Mouse (Mus musculus): ENCODE results near the gene Nelfcd. TPM values are rescaled to one million over a fixed set of nuclear protein-coding genes. Genes with fewer than 3 reads are reported as not detected.

Nelfcd gene
- polyA plus RNA-seq, 1 experiment = 77.4 TPM

GRCm38 (mm10) chr2:174428076-174428835 lies 12.7 kb downstream of the Nelfcd start:
- DNase-seq = no peak
- 82% methylated on average over 18 of the region's 18 CpGs for WGBS
- TF ChIP-seq POLR2A (IDR thresholded peaks at IDR 0.05; ENCODE audit: borderline replicate concordance, insufficient read depth, low read length) (no peak), CTCF (IDR thresholded peaks at IDR 0.05; ENCODE audit: borderline replicate concordance, insufficient read depth, low read depth, low read length) (no peak)
- H3K27ac ChIP-seq (ENCODE audit: insufficient read depth, low read length) = no peak overlapping the region
- H3K27me3 ChIP-seq (ENCODE audit: control insufficient read depth, insufficient read depth, low read length) = no peaks in the 10 kb centered on the region
- no peak overlapping the region for H3K4me3 ChIP-seq (replicated peaks; ENCODE audit: insufficient read depth, low read depth, low read length)
- no peaks in the 10 kb centered on the region for H3K4me1 ChIP-seq (ENCODE audit: control insufficient read depth, insufficient read depth, low read length)

- 84% methylated on average over 10 of the region's 10 CpGs for WGBS
- TF ChIP-seq CTCF (IDR thresholded peaks at IDR 0.05; ENCODE audit: borderline replicate concordance, insufficient read depth, low read depth, low read length) = no peak
- no peak for TF ChIP-seq POLR2A (IDR thresholded peaks at IDR 0.05; ENCODE audit: borderline replicate concordance, insufficient read depth, low read length)
- no peaks in the 10 kb centered on the region for H3K27me3 ChIP-seq (ENCODE audit: control insufficient read depth, insufficient read depth, low read length)
Observed at GRCm38 (mm10) chr2:174428996-174429591, 13.5 kb downstream of the Nelfcd start.

DNA sequence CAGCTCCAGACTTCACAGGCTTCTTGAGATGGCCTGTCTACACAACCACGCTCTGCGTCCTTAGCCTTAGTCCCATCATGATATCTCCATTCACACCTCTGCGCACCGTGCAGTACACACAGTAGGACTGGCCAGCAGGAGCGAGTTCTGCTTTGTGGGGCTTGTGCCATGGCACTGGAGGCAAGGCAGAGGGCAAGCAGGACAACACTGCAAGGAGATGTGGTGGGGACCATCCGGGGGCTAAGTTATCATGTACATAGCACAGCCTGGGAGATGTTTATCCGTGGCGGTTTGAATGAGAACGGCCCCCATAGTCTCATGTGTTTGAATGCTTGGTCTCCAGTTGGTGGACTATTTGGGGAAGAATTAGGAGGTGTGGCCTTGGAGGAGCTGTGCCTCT lies 19.3 kb downstream of the Nelfcd start:
- no peak for DNase-seq
- Histone ChIP-seq H3K27me3 (ENCODE audit: control insufficient read depth, insufficient read depth, low read length) (no peaks in the 10 kb centered on the region), H3K27ac (ENCODE audit: insufficient read depth, low read length) (no peak overlapping the region), H3K4me3 (replicated peaks; ENCODE audit: insufficient read depth, low read depth, low read length) (no peak overlapping the region), H3K4me1 (ENCODE audit: control insufficient read depth, insufficient read depth, low read length) (no peaks in the 10 kb centered on the region; the same call in 1 of the 2 replicates)
- TF ChIP-seq POLR2A (IDR thresholded peaks at IDR 0.05; ENCODE audit: borderline replicate concordance, insufficient read depth, low read length) = no peak
- TF ChIP-seq CTCF (IDR thresholded peaks at IDR 0.05; ENCODE audit: borderline replicate concordance, insufficient read depth, low read depth, low read length) = no peak
- 95% methylated on average over 9 of the region's 9 CpGs for WGBS

More at GRCm38 (mm10) chr2:174428996-174429591, 13.5 kb downstream of the Nelfcd start:
- no peaks in the 10 kb centered on the region for H3K4me1 ChIP-seq (ENCODE audit: control insufficient read depth, insufficient read depth, low read length)
- DNase-seq = no peak
- H3K27ac ChIP-seq (ENCODE audit: insufficient read depth, low read length) = no peak overlapping the region
- no peak overlapping the region for H3K4me3 ChIP-seq (replicated peaks; ENCODE audit: insufficient read depth, low read depth, low read length)

DNA sequence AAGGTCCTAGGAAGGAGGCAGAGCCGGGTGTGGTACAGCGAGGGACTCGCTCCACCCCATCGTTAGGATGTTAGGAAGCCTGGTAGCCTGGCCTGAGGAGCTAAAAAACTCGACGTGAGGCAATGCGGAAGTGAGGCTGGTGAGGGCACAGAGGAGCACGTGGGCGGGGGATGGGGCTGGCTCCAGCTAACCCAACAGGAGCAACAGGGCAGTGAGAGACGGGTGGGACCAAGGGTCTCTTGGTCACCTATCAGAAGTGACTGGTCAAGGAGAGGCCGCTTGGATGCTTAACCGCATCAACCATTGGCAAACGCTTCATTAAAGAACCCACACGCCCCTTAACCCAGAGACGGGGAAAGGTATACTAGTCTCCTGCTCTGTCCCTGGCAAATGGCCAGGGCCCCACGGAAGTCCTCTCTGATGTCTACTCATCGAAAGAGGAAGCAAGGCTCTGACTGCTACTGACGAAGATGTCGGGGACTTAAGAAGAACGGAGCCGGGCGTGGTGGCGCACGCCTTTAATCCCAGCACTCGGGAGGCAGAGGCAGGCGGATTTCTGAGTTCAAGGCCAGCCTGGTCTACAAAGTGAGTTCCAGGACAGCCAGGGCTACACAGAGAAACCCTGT lies 20.6 kb downstream of the Nelfcd start:
- Histone ChIP-seq H3K27me3 (ENCODE audit: control insufficient read depth, insufficient read depth, low read length) (no peaks in the 10 kb centered on the region), H3K4me1 (ENCODE audit: control insufficient read depth, insufficient read depth, low read length) (no peaks in the 10 kb centered on the region; the same call in 1 of the 2 replicates), H3K27ac (ENCODE audit: insufficient read depth, low read length) (no peak overlapping the region), H3K4me3 (replicated peaks; ENCODE audit: insufficient read depth, low read depth, low read length) (no peak overlapping the region)
- WGBS = 92% methylated on average over 25 of the region's 26 CpGs
- TF ChIP-seq POLR2A (IDR thresholded peaks at IDR 0.05; ENCODE audit: borderline replicate concordance, insufficient read depth, low read length) (no peak), CTCF (IDR thresholded peaks at IDR 0.05; ENCODE audit: borderline replicate concordance, insufficient read depth, low read depth, low read length) (no peak)
- DNase-seq = no peak

DNA sequence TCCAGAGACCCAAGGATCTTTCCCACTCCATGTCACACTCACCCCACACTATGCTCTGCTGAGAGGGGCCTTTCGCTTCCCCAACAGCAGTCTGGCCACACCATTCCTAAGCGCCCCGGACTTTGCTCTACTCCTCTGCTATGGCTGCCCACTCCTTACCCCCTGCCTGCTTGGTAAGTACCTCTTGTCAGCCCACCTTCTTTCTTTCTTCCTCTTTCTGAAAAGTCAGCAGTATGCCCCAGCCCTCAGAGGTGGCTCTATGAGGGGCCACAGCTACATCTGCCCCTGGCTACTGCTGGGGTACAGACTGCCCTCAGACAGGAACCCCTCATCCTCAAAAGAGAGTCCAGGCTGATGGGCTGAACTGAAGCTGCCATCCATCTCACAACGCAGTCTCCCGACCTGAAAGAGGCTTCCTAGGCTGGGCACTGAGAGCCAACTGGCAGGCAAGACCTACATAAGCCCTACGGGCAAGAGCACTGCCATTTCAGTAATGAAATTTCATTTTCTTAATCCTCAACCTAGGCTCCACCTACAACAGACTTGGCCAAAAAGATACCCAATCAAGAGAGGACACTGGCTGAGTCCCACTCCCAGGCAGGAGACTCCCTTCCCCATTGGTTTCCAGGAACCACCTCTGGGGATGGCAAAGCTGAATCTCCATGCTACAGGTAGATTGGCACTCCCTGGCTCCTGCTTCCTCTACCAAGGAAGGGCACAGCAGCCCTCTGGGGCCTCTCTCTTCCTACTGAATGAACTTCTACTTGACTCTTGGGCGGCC lies 21.5 kb downstream of the Nelfcd start:
- 92% methylated on average over 7 of the region's 7 CpGs for WGBS
- Histone ChIP-seq H3K27ac (ENCODE audit: insufficient read depth, low read length) (no peak overlapping the region), H3K27me3 (ENCODE audit: control insufficient read depth, insufficient read depth, low read length) (no peaks in the 10 kb centered on the region), H3K4me1 (ENCODE audit: control insufficient read depth, insufficient read depth, low read length) (no peaks in the 10 kb centered on the region; the same call in 1 of the 2 replicates), H3K4me3 (replicated peaks; ENCODE audit: insufficient read depth, low read depth, low read length) (no peak overlapping the region)
- TF ChIP-seq CTCF (IDR thresholded peaks at IDR 0.05; ENCODE audit: borderline replicate concordance, insufficient read depth, low read depth, low read length) (no peak), POLR2A (IDR thresholded peaks at IDR 0.05; ENCODE audit: borderline replicate concordance, insufficient read depth, low read length) (no peak)
- DNase-seq = no peak

- Histone ChIP-seq H3K27ac (ENCODE audit: insufficient read depth, low read length) (no peak overlapping the region), H3K27me3 (ENCODE audit: control insufficient read depth, insufficient read depth, low read length) (no peaks in the 10 kb centered on the region), H3K4me1 (ENCODE audit: control insufficient read depth, insufficient read depth, low read length) (no peaks in the 10 kb centered on the region; the same call in 1 of the 2 replicates), H3K4me3 (replicated peaks; ENCODE audit: insufficient read depth, low read depth, low read length) (no peak overlapping the region)
- 96% methylated on average over 4 of the region's 4 CpGs for WGBS
- DNase-seq = no peak
- TF ChIP-seq CTCF (IDR thresholded peaks at IDR 0.05; ENCODE audit: borderline replicate concordance, insufficient read depth, low read depth, low read length) (no peak), POLR2A (IDR thresholded peaks at IDR 0.05; ENCODE audit: borderline replicate concordance, insufficient read depth, low read length) (no peak)
Observed at GRCm38 (mm10) chr2:174437697-174437982, 22.0 kb downstream of the Nelfcd start.

DNA sequence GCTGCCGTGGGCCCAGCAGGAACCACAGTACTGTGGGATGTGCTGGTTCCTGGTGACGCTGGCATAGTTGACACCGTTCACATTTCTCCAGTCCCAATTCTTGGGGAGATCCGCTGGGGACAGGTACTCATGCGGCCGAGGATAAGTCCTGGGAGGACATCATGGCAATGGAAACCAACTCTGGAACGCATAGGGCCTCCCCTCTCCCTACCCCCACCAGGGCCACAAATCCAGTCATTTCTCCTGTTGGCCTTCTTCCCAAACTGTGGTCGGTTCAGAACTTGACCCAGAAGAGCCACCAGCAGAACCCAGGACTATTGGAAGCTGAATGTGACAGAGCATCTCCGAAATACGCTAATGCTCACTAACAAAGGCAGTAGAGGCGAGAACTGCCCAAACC lies 22.6 kb downstream of the Nelfcd start:
- TF ChIP-seq CTCF (IDR thresholded peaks at IDR 0.05; ENCODE audit: borderline replicate concordance, insufficient read depth, low read depth, low read length) (no peak), POLR2A (IDR thresholded peaks at IDR 0.05; ENCODE audit: borderline replicate concordance, insufficient read depth, low read length) (no peak)
- 63% methylated on average over 11 of the region's 11 CpGs for WGBS
- H3K27me3 ChIP-seq (ENCODE audit: control insufficient read depth, insufficient read depth, low read length) = no peaks in the 10 kb centered on the region
- DNase-seq = no peak
- H3K4me3 ChIP-seq (replicated peaks; ENCODE audit: insufficient read depth, low read depth, low read length) = peak overlapping the region; percentile 89
- H3K27ac ChIP-seq (ENCODE audit: insufficient read depth, low read length) = no peak overlapping the region
- no peaks in the 10 kb centered on the region; the same call in 1 of the 2 replicates for H3K4me1 ChIP-seq (ENCODE audit: control insufficient read depth, insufficient read depth, low read length)
